Mouse (Mus musculus) C2C12 (cell line): ENCODE data around the gene Olfr449. TPM values are rescaled to one million over a fixed set of nuclear protein-coding genes. Genes with fewer than 3 reads are reported as not detected.

Experiments
- H3K27me3 ChIP-seq: one replicate; pipeline ENCODE4 v1.6.1; 2011; ENCODE audit not compliant: control insufficient read depth, insufficient read depth, insufficient read length
- H3K36me3 ChIP-seq: one replicate; pipeline ENCODE4 v1.6.1; 2011; ENCODE audit not compliant: control insufficient read depth, insufficient read depth
- H3K4me3 ChIP-seq: one replicate; pipeline ENCODE4 v1.5.1; 2011; ENCODE audit warnings: mild to moderate bottlenecking, control low read depth; ENCODE audit not compliant: poor library complexity, insufficient read depth, severe bottlenecking
- H3K79me2 ChIP-seq: one replicate; pipeline ENCODE4 v1.6.1; 2011; ENCODE audit not compliant: control insufficient read depth, insufficient read depth
- H3K79me3 ChIP-seq: one replicate; pipeline ENCODE4 v1.6.1; 2011; ENCODE audit warnings: low read depth, control low read depth
- H3ac ChIP-seq: one replicate; pipeline ENCODE3; 2011; ENCODE audit warnings: low read depth; ENCODE audit not compliant: control insufficient read depth, insufficient read length
- CEBPB ChIP-seq: IDR thresholded peaks from one replicate; pipeline ENCODE4 v1.6.1; 2011; ENCODE audit warnings: low read depth, mild to moderate bottlenecking, control low read depth, moderate library complexity
- CTCF ChIP-seq: IDR thresholded peaks from one replicate; pipeline ENCODE4 v1.5.1; 2011; ENCODE audit not compliant: control insufficient read depth, insufficient read depth, insufficient read length
- FOSL1 ChIP-seq: IDR thresholded peaks from one replicate; pipeline ENCODE4 v1.8.0; 2011; ENCODE audit warnings: mild to moderate bottlenecking, low read length; ENCODE audit not compliant: poor library complexity, insufficient read depth, severe bottlenecking
- MAX ChIP-seq: IDR thresholded peaks from one replicate; pipeline ENCODE4 v1.6.1; 2011; ENCODE audit warnings: mild to moderate bottlenecking, control low read depth
- MYOD1 ChIP-seq: IDR thresholded peaks from one replicate; pipeline ENCODE4 v1.6.1; 2011; ENCODE audit warnings: low read depth; ENCODE audit not compliant: control insufficient read depth, insufficient read length
- MYOG ChIP-seq: IDR thresholded peaks from one replicate; pipeline ENCODE4 v1.6.1; 2011; ENCODE audit not compliant: control insufficient read depth, insufficient read length; ENCODE audit errors: extremely low read depth
- USF1 ChIP-seq: IDR thresholded peaks from one replicate; pipeline ENCODE4 v1.6.1; 2011; ENCODE audit warnings: low read depth, mild to moderate bottlenecking, control low read depth, moderate library complexity
- polyA plus RNA-seq: library from polyadenylated mRNA; unstranded; fragments of >200 nt; fragmentation: generic; extraction: Trizol; gene quantifications from one replicate; pipeline ENCODE4 v1.2.1, GENCODE M21; 2012; ENCODE audit warnings: missing spikeins

The Olfr449 gene
- polyA plus RNA-seq, 1 experiment, result not detected

DNA sequence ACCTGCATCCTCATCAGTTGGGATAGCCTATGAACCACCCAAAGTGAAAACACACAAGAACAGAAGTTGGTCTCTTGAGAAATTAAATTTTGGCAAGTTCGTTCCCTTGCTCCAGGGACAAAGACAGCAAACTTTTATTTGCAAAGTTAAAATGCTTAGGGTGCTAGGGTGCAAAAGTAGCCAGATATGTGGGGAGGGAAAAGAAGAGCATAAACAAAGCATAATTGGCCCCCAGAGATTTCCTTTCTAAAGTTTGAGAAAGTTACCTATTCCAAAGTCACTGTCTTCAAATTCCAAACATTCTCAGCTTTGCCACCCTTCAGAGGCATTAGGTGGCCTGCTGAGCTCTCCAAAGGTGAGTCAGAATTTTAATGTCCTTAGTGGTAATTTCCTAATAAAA, 22.5 kb upstream of the Olfr449 start, which contains the start of gene Olfr450:
Gene Olfr450, plus strand, starts transcription at position 301 of the 400 bp plus-strand sequence.
- TF ChIP-seq MYOG, result no peak
- TF ChIP-seq CEBPB, result no peak
- no peak for TF ChIP-seq USF1
- no peak for TF ChIP-seq CTCF
- no peak for TF ChIP-seq FOSL1
- TF ChIP-seq MAX, result no peak
- no peak for TF ChIP-seq MYOD1
- no peak within 1 kb of the TSS for H3ac ChIP-seq
- no peaks in the 10 kb centered on the region for H3K79me3 ChIP-seq
- no peaks in the 10 kb centered on the region for H3K79me2 ChIP-seq
- H3K36me3 ChIP-seq, result no peaks in the 10 kb centered on the region
- H3K4me3 ChIP-seq, result no peak within 1 kb of the TSS
- H3K27me3 ChIP-seq, result no peaks in the 10 kb centered on the region

DNA sequence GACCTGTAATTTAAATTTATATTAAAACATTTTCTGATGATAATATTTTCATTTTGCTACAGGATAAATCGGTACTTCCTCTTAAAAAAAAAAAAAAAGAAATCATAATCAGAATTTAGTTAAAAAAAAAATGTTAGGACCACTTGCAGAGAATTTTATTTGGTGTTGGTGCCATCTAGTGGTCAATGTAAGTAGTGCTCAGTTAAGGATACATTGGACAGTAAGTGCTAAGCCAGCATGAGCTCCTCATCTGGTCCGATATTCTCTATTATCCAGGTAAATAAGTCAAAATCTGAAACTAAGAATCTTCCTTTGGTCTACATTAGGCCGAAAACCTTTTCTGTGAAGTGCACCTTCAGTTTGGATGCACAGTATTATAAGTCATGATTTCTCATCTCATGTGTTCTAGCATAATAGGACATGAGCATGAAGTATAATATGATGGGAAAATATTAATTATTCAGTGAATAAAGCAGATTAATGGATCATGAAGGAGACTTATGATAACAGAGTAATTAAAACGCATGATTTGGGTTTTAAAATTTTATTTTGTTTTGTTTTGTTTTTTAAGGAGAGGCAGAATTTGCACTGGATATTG, 26.1 kb downstream of the Olfr449 start:
- no peaks in the 10 kb centered on the region for H3K79me3 ChIP-seq
- no peaks in the 10 kb centered on the region for H3K36me3 ChIP-seq
- no peak overlapping the region for H3K4me3 ChIP-seq
- peak; percentile 5 for TF ChIP-seq CTCF
- no peak for TF ChIP-seq CEBPB
- TF ChIP-seq FOSL1, result no peak
- no peak for TF ChIP-seq USF1
- TF ChIP-seq MYOD1, result no peak
- no peaks in the 10 kb centered on the region for H3K79me2 ChIP-seq
- H3ac ChIP-seq, result no peak overlapping the region
- H3K27me3 ChIP-seq, result no peaks in the 10 kb centered on the region

DNA sequence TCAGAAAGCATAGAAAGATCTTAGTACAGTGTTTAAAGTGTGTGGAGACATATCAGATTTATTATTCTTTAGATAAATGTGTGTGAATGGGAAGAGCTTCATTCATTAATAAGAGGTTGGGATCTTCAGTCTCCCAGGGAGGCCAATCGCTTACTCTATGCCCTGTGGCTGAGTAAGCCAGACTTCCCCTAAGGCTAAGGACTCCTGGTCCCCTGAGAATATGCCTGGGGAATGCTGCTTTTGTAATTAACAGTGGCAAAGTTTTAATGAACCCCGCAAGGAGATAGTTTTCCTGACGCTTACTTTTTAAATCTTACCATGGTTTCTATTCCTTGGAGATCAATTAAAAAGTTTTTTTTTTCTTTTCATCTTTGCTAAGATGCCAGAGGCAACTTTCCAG, 35.5 kb downstream of the Olfr449 start:
- Histone ChIP-seq H3K4me3 (no peak overlapping the region), H3K79me2 (no peaks in the 10 kb centered on the region), H3ac (no peak overlapping the region), H3K27me3 (no peaks in the 10 kb centered on the region), H3K79me3 (no peaks in the 10 kb centered on the region), H3K36me3 (no peaks in the 10 kb centered on the region)
- TF ChIP-seq MYOG (no peak), CTCF (no peak), USF1 (no peak), MAX (no peak), FOSL1 (no peak), MYOD1 (no peak), CEBPB (no peak)

DNA sequence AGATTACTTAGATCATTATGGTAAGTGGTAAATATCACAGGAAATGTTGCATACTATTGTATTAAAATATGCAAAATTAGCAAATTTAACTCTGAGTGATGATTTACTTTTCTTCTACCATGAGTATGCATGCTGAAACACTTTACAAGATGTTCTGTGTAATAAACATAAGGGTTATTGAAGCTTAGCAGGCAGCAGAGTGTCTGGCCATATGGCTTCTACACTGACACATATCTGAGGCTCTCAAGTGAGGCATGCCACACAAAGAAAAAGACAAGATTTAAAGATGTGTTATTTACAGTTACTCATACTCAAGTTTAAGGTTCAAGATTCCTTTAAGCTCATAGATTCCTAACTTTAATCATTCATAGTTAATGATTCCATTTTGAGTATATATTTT, 42.1 kb downstream of the Olfr449 start:
- Histone ChIP-seq H3K27me3 (no peaks in the 10 kb centered on the region), H3K79me2 (no peaks in the 10 kb centered on the region), H3K4me3 (no peak overlapping the region), H3K79me3 (no peaks in the 10 kb centered on the region), H3K36me3 (no peaks in the 10 kb centered on the region), H3ac (no peak overlapping the region)
- TF ChIP-seq CTCF, result no peak
- no peak for TF ChIP-seq MAX
- TF ChIP-seq MYOG, result no peak
- no peak for TF ChIP-seq CEBPB
- no peak for TF ChIP-seq FOSL1
- TF ChIP-seq USF1, result no peak
- no peak for TF ChIP-seq MYOD1

Other genes with a start within 250 kb of the Olfr449 start
- gene Tcaf3, start 236.7 kb upstream of the Olfr449 start, polyA plus RNA-seq, result not detected
- gene Tcaf2, start 189.1 kb upstream of the Olfr449 start, polyA plus RNA-seq, result 4.3 TPM
- gene Tcaf1, start 124.3 kb upstream of the Olfr449 start, polyA plus RNA-seq, result 19.3 TPM
- gene Olfr453, start 95.0 kb upstream of the Olfr449 start, polyA plus RNA-seq, result not detected
- gene Olfr38, start 78.0 kb upstream of the Olfr449 start, polyA plus RNA-seq, result not detected
- gene Olfr452, start 49.3 kb upstream of the Olfr449 start, polyA plus RNA-seq, result not detected
- not detected for gene Olfr450, start 22.4 kb upstream of the Olfr449 start, polyA plus RNA-seq
- gene Olfr448, start 56.1 kb downstream of the Olfr449 start, polyA plus RNA-seq, result not detected
- not detected for gene Olfr447, start 74.5 kb downstream of the Olfr449 start, polyA plus RNA-seq
- gene Olfr446, start 87.0 kb downstream of the Olfr449 start, polyA plus RNA-seq, result not detected
- not detected for gene Olfr444, start 114.7 kb downstream of the Olfr449 start, polyA plus RNA-seq